Mouse (Mus musculus): ENCODE measurements around the gene Atoh8. TPM values are rescaled to one million over a fixed set of nuclear protein-coding genes. Genes with fewer than 3 reads are reported as not detected.

Atoh8 gene
- polyA plus RNA-seq, 1 experiment from 2014 or later: 24.2 TPM

GRCm38 (mm10) chr6:72206021-72206420 lies 29.4 kb downstream of the Atoh8 start:
- Histone ChIP-seq H3K27ac (ENCODE audit: low read length) (no peak overlapping the region), H3K9ac (replicated peaks; ENCODE audit: low read length) (no peak overlapping the region), H3K4me2 (replicated peaks; ENCODE audit: low read depth, low read length) (no peak overlapping the region), H3K4me3 (ENCODE audit: low read length) (no peak overlapping the region), H3K4me1 (ENCODE audit: insufficient read depth, low read length) (peaks cover 12% of the 10 kb centered on the region), H3K9me3 (ENCODE audit: low read length) (no peaks in the 10 kb centered on the region), H3K36me3 (ENCODE audit: insufficient read depth, low read length) (0 out of 2 replicates have a peak, but pooled peaks cover 10% of the 10 kb centered on the region), H3K27me3 (ENCODE audit: insufficient read depth, low read length) (no peaks in the 10 kb centered on the region)
- WGBS: 67% methylated on average over 9 of the region's 9 CpGs
- no peak for ATAC-seq (ENCODE audit: low FRiP score, low TSS enrichment)

GRCm38 (mm10) chr6:72204858-72205257 lies 30.5 kb downstream of the Atoh8 start:
- no peaks in the 10 kb centered on the region for H3K27me3 ChIP-seq (ENCODE audit: insufficient read depth, low read length)
- WGBS: 77% methylated on average over 7 of the region's 7 CpGs
- H3K4me2 ChIP-seq (replicated peaks; ENCODE audit: low read depth, low read length): no peak overlapping the region
- H3K36me3 ChIP-seq (ENCODE audit: insufficient read depth, low read length): 0 out of 2 replicates have a peak, but pooled peaks cover 10% of the 10 kb centered on the region
- peaks cover 17% of the 10 kb centered on the region for H3K4me1 ChIP-seq (ENCODE audit: insufficient read depth, low read length)
- no peaks in the 10 kb centered on the region for H3K9me3 ChIP-seq (ENCODE audit: low read length)
- H3K27ac ChIP-seq (ENCODE audit: low read length): no peak overlapping the region
- H3K9ac ChIP-seq (replicated peaks; ENCODE audit: low read length): 0 out of 2 replicates have a peak overlapping the region, but pooled peaks have one; percentile 22
- ATAC-seq (ENCODE audit: low FRiP score, low TSS enrichment): no peak
- H3K4me3 ChIP-seq (ENCODE audit: low read length): no peak overlapping the region

GRCm38 (mm10) chr6:72203279-72203678 lies 32.1 kb downstream of the Atoh8 start:
- no peak overlapping the region for H3K9ac ChIP-seq (replicated peaks; ENCODE audit: low read length)
- H3K27me3 ChIP-seq (ENCODE audit: insufficient read depth, low read length): no peaks in the 10 kb centered on the region
- H3K4me1 ChIP-seq (ENCODE audit: insufficient read depth, low read length): peaks cover 17% of the 10 kb centered on the region
- no peak overlapping the region for H3K4me3 ChIP-seq (ENCODE audit: low read length)
- no peak overlapping the region for H3K27ac ChIP-seq (ENCODE audit: low read length)
- no peak overlapping the region for H3K4me2 ChIP-seq (replicated peaks; ENCODE audit: low read depth, low read length)
- WGBS: 64% methylated on average over 5 of the region's 5 CpGs
- H3K36me3 ChIP-seq (ENCODE audit: insufficient read depth, low read length): 0 out of 2 replicates have a peak, but pooled peaks cover 10% of the 10 kb centered on the region
- no peak for ATAC-seq (ENCODE audit: low FRiP score, low TSS enrichment)
- H3K9me3 ChIP-seq (ENCODE audit: low read length): no peaks in the 10 kb centered on the region

- H3K9me3 ChIP-seq (ENCODE audit: low read length): no peaks in the 10 kb centered on the region
- H3K4me3 ChIP-seq (ENCODE audit: low read length): no peak overlapping the region
- H3K4me2 ChIP-seq (replicated peaks; ENCODE audit: low read depth, low read length): no peak overlapping the region
- no peak overlapping the region for H3K27ac ChIP-seq (ENCODE audit: low read length)
- H3K4me1 ChIP-seq (ENCODE audit: insufficient read depth, low read length): peaks cover 17% of the 10 kb centered on the region
- no peak for ATAC-seq (ENCODE audit: low FRiP score, low TSS enrichment)
- 81% methylated on average over 5 of the region's 5 CpGs for WGBS
- H3K27me3 ChIP-seq (ENCODE audit: insufficient read depth, low read length): no peaks in the 10 kb centered on the region
- no peak overlapping the region for H3K9ac ChIP-seq (replicated peaks; ENCODE audit: low read length)
- 0 out of 2 replicates have a peak, but pooled peaks cover 7% of the 10 kb centered on the region for H3K36me3 ChIP-seq (ENCODE audit: insufficient read depth, low read length)
Observed at GRCm38 (mm10) chr6:72202732-72203131, 32.6 kb downstream of the Atoh8 start.

- Histone ChIP-seq H3K36me3 (ENCODE audit: insufficient read depth, low read length) (0 out of 2 replicates have a peak, but pooled peaks cover 7% of the 10 kb centered on the region), H3K27ac (ENCODE audit: low read length) (peak overlapping the region; percentile 38; the same call in 1 of the 2 replicates)
- 38% methylated on average over 11 of the region's 11 CpGs for WGBS
Observed at GRCm38 (mm10) chr6:72200595-72201256, 34.7 kb downstream of the Atoh8 start.

GRCm38 (mm10) chr6:72197515-72197914 lies 37.9 kb downstream of the Atoh8 start:
- peaks cover 4% of the 10 kb centered on the region; the same call in 1 of the 2 replicates for H3K9me3 ChIP-seq (ENCODE audit: low read length)

More at GRCm38 (mm10) chr6:72200595-72201256, 34.7 kb downstream of the Atoh8 start:
- H3K27me3 ChIP-seq (ENCODE audit: insufficient read depth, low read length): no peaks in the 10 kb centered on the region
- H3K4me3 ChIP-seq (ENCODE audit: low read length): no peak overlapping the region
- no peaks in the 10 kb centered on the region for H3K9me3 ChIP-seq (ENCODE audit: low read length)
- H3K4me2 ChIP-seq (replicated peaks; ENCODE audit: low read depth, low read length): no peak overlapping the region
- peaks cover 17% of the 10 kb centered on the region for H3K4me1 ChIP-seq (ENCODE audit: insufficient read depth, low read length)
- peak overlapping the region; percentile 31; the same call in 1 of the 2 replicates for H3K9ac ChIP-seq (replicated peaks; ENCODE audit: low read length)
- ATAC-seq (ENCODE audit: low FRiP score, low TSS enrichment): peak; percentile 41; the same call in 1 of the 2 replicates

GRCm38 (mm10) chr6:72196660-72197059 lies 38.7 kb downstream of the Atoh8 start:
- Histone ChIP-seq H3K4me1 (ENCODE audit: insufficient read depth, low read length) (peaks cover 12% of the 10 kb centered on the region), H3K9me3 (ENCODE audit: low read length) (peaks cover 4% of the 10 kb centered on the region; the same call in 1 of the 2 replicates)
- 52% methylated on average over 3 of the region's 3 CpGs for WGBS

More at GRCm38 (mm10) chr6:72197515-72197914, 37.9 kb downstream of the Atoh8 start:
- no peak overlapping the region for H3K4me2 ChIP-seq (replicated peaks; ENCODE audit: low read depth, low read length)
- no peak overlapping the region for H3K27ac ChIP-seq (ENCODE audit: low read length)
- ATAC-seq (ENCODE audit: low FRiP score, low TSS enrichment): no peak
- peaks cover 14% of the 10 kb centered on the region for H3K4me1 ChIP-seq (ENCODE audit: insufficient read depth, low read length)
- H3K4me3 ChIP-seq (ENCODE audit: low read length): no peak overlapping the region
- H3K27me3 ChIP-seq (ENCODE audit: insufficient read depth, low read length): no peaks in the 10 kb centered on the region
- H3K36me3 ChIP-seq (ENCODE audit: insufficient read depth, low read length): no peaks in the 10 kb centered on the region
- H3K9ac ChIP-seq (replicated peaks; ENCODE audit: low read length): no peak overlapping the region

GRCm38 (mm10) chr6:72190577-72190976 lies 44.8 kb downstream of the Atoh8 start:
- peak; percentile 47; the same call in 1 of the 2 replicates for ATAC-seq (ENCODE audit: low FRiP score, low TSS enrichment)
- Histone ChIP-seq H3K9me3 (ENCODE audit: low read length) (peaks cover 3% of the 10 kb centered on the region; the same call in 1 of the 2 replicates), H3K4me2 (replicated peaks; ENCODE audit: low read depth, low read length) (0 out of 2 replicates have a peak overlapping the region, but pooled peaks have one; percentile 12), H3K4me1 (ENCODE audit: insufficient read depth, low read length) (peaks cover 27% of the 10 kb centered on the region), H3K4me3 (ENCODE audit: low read length) (no peak overlapping the region), H3K36me3 (ENCODE audit: insufficient read depth, low read length) (no peaks in the 10 kb centered on the region), H3K9ac (replicated peaks; ENCODE audit: low read length) (no peak overlapping the region), H3K27ac (ENCODE audit: low read length) (no peak overlapping the region), H3K27me3 (ENCODE audit: insufficient read depth, low read length) (peaks cover 6% of the 10 kb centered on the region; the same call in 1 of the 2 replicates)
- WGBS: 55% methylated on average over 5 of the region's 5 CpGs

More at GRCm38 (mm10) chr6:72196660-72197059, 38.7 kb downstream of the Atoh8 start:
- H3K36me3 ChIP-seq (ENCODE audit: insufficient read depth, low read length): no peaks in the 10 kb centered on the region
- ATAC-seq (ENCODE audit: low FRiP score, low TSS enrichment): no peak
- H3K27ac ChIP-seq (ENCODE audit: low read length): no peak overlapping the region
- H3K4me2 ChIP-seq (replicated peaks; ENCODE audit: low read depth, low read length): no peak overlapping the region
- no peaks in the 10 kb centered on the region for H3K27me3 ChIP-seq (ENCODE audit: insufficient read depth, low read length)
- no peak overlapping the region for H3K9ac ChIP-seq (replicated peaks; ENCODE audit: low read length)
- H3K4me3 ChIP-seq (ENCODE audit: low read length): no peak overlapping the region

GRCm38 (mm10) chr6:72190120-72190519 lies 45.3 kb downstream of the Atoh8 start:
- H3K9me3 ChIP-seq (ENCODE audit: low read length): no peaks in the 10 kb centered on the region
- ATAC-seq (ENCODE audit: low FRiP score, low TSS enrichment): no peak
- H3K27me3 ChIP-seq (ENCODE audit: insufficient read depth, low read length): peaks cover 6% of the 10 kb centered on the region; the same call in 1 of the 2 replicates
- no peaks in the 10 kb centered on the region for H3K36me3 ChIP-seq (ENCODE audit: insufficient read depth, low read length)
- H3K9ac ChIP-seq (replicated peaks; ENCODE audit: low read length): no peak overlapping the region
- H3K4me3 ChIP-seq (ENCODE audit: low read length): no peak overlapping the region
- H3K4me1 ChIP-seq (ENCODE audit: insufficient read depth, low read length): peaks cover 27% of the 10 kb centered on the region
- H3K4me2 ChIP-seq (replicated peaks; ENCODE audit: low read depth, low read length): no peak overlapping the region
- no peak overlapping the region for H3K27ac ChIP-seq (ENCODE audit: low read length)
- 14% methylated on average over 6 of the region's 6 CpGs for WGBS

All from kidney, embryonic 16.5 days (tissue).